Mouse (Mus musculus) CD4-positive naive resting alpha-beta T cell, adult 57 days (primary cell): Measurements from ENCODE around the gene Xkr8. TPM values are rescaled to one million over a fixed set of nuclear protein-coding genes. Genes with fewer than 3 reads are reported as not detected.

ENCODE experiments used
- total RNA-seq: library from RNA; stranded (reverse); gene quantifications from one replicate; pipeline ENCODE4 v1.2.4, GENCODE M21; 2023

Gene Xkr8
- 2.2 TPM for total RNA-seq

DNA sequence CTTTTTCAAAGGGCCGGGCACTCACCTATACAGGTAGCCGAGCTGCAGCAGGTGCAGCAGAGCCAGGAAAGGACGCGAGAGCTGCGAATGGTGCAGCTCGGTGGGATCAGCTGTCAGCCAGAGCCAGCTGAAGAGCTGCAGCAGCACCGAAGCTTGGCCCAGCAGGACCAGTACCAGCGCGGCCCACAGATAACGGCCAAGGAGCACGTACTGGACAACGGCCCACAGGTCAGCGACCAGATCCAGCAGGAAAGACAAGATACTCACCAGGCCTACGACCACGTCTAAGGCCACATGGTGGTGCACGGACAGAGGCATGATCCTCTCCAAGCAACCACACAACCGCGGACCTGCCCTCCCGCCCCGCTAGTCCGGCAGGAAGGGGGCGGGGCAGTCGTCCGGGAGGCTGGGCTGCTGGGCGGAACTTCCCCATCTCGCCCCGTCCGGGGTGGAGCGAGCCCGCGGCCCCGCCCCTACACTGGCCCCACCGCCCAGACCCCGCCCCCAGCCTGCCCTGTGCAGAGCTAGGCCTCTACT, at the start of gene Xkr8:
Gene Xkr8, minus strand, starts transcription at position 399 of the 537 bp plus-strand sequence.

DNA sequence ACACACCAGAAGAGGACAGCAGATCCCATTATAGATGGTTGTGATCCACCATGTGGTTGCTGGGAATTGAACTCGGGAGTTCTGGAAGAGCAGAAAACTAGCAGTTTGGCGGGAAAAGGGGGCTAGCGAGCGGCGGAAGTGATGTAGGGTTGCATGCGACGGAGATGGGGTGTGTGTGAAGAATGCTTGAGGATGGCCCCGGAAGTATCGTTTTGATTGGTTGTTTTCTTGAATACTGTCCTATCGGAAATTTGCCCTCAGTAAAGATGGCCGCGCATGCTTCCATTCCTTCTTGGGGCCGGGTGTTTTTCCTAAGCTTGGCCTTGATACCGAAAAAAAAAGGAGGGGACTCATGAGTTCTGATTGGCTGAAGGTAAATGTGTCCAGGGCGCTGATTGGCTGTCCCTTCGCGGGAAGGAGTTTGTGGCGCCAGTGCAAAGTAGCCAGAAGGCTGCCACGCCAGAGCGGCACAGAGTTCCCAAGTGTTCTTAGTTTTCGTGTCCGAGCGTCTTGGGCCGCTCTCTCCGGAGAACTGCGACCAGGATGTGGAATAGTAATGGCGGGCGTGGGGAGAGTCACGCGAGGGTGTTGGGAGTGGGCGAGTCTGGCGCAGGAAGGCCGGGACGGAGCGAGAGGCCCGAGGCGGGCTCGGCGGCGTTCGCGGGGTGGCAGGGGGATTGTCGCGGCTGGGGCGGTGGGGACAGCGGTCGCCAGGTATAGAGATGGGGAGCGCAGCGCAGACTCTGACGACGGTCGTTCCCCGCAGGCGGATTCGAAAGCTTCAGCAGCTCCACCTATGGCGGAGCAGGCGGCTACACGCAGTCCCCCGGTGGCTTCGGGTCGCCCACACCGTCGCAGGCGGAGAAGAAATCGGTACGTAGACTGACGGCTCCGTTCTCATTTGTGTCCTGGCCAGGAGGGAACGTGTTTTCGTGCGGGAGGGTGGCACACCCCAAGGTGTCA, 35.8 kb upstream of the Xkr8 start, which contains the start of gene Rpa2:
Gene Rpa2, plus strand, starts transcription at position 419 of the 963 bp plus-strand sequence.

GRCm38 (mm10) chr4:132756974-132757373, 24.6 kb upstream of the Xkr8 start, which contains the start of gene Smpdl3b:
Gene Smpdl3b (minus strand): TSS chr4:132757252.

Other genes with a start within 250 kb of the Xkr8 start
- 8.5 TPM for gene Sesn2, start 222.0 kb downstream of the Xkr8 start, total RNA-seq
- gene Atpif1, start 198.9 kb downstream of the Xkr8 start, total RNA-seq, result 48.9 TPM
- 95.7 TPM for gene Dnajc8, start 197.0 kb downstream of the Xkr8 start, total RNA-seq
- 0.68 TPM for gene Ptafr, start 168.5 kb downstream of the Xkr8 start, total RNA-seq
- gene Eya3, start 93.6 kb downstream of the Xkr8 start, total RNA-seq, result 51.1 TPM
- 0.30 TPM for gene Smpdl3b, start 24.7 kb upstream of the Xkr8 start, total RNA-seq
- gene Rpa2, start 35.8 kb upstream of the Xkr8 start, total RNA-seq, result 47.9 TPM
- 7.3 TPM for gene Themis2, start 63.8 kb upstream of the Xkr8 start, total RNA-seq
- gene Ppp1r8, start 110.6 kb upstream of the Xkr8 start, total RNA-seq, result 43.5 TPM
- gene Stx12, start 152.0 kb upstream of the Xkr8 start, total RNA-seq, result 15.0 TPM
- 36.9 TPM for gene Fam76a, start 190.0 kb upstream of the Xkr8 start, total RNA-seq
- 4.3 TPM for gene Fgr, start 241.5 kb upstream of the Xkr8 start, total RNA-seq